Mouse (Mus musculus) activated CD4-positive, CD25-positive, alpha-beta regulatory T cell, adult 4 months (primary cell): Measurements from ENCODE around the gene Ubr1. TPM values are rescaled to one million over a fixed set of nuclear protein-coding genes. Genes with fewer than 3 reads are reported as not detected.
"Not testable (repeated sequence)": the region's sequence is repeated elsewhere in the genome, so short reads cannot be mapped to it uniquely, and the experiment has no call there.

Source experiments
- ATAC-seq: one replicate; pipeline ENCODE4 v1.8.0; 2017
- polyA plus RNA-seq, 2 experiments: library from polyadenylated mRNA; unstranded; fragments of 100-300 nt; shearing (Covaris generic); gene quantifications; one replicate each; pipeline ENCODE4 v1.2.1; 2017

Gene Ubr1
- polyA plus RNA-seq, result 10 to 100 TPM; 32.0 to 46.4 TPM

DNA sequence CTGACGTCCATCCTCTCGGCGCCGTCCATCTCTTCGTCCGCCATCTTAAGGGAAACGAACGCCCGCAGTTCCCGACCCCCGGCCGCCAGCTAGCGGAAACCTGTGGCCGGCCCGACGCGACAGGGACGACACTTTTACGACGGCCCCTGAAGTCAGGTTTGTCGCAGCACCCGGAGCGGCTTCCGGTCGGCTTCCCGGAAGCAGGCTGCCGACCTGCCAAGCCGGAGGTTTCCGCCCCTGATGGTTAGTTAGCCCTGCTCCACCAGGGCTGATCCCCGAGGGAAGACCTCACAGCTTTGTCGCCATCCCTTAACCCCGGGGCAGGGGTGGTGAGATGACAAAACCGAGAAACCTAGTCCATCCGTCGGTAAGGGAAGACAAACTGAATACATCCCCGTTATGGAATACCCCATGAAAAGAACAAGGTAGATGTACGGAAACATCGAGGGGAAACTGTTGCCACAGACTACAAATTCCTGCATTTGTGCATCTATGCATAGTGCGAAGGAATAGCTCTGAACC, at the start of gene Ubr1:
TSS of gene Ubr1 (minus strand) at position 157 of the 522 bp plus-strand sequence.
- peak; percentile 95 for ATAC-seq

DNA sequence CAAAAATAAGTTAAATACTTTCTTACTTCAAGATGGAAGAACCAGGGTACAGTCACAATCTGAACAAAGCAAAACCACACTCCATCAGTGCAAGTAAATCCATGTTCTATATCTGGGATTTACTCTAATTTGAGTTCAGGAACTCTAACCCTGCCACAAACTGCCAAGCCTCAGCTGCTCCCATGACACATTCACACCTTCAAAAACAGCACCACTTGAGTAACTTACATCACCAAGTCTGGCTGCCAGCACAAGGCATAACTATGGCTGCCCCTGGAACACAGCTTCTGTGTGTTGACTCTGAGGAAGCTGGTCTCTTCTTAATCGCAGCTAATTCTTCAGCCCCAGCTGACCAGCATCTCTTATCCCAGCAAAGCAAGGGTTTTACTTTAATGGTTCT, 46.6 kb upstream of the Ubr1 start:
- no peak for ATAC-seq

DNA sequence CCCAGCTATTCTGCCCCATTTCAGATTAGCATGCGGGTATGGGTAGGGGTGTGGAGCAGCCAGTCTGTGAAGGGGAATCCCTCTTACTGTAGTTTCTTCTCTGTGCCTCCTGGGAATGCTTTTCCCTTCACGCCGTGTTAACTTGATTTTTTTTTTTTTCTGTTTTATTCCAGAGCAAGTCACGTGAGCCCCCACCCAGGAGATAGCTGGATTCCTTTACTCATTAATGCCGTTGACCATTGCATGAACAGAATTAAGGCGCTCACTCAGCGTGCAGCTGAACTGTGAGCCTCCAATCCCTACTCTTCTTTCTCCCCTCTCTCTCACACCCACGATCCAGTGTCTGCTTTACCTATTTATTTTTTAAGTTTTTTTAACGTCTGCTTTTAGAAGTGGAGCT, 45.7 kb upstream of the Ubr1 start:
- ATAC-seq, result no peak

DNA sequence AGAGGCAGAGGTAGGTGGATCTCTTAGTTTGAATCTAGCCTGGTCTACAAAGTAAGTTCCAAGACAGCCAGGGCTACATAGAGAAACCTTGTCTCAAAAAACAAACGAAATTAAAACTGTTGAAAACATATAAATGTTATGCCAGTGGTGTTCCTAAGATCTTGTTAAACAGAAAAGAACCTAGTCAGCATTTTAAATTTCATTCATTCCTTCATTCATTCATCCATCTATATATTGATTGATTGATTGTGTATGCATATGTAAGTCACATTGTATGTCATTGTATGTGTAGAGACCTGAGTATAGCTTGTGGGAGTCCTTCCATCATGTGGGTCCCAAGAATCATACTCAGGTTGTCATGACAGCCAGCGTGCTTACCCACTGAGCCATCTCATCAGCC, 45.0 kb upstream of the Ubr1 start:
- ATAC-seq, result no peak

DNA sequence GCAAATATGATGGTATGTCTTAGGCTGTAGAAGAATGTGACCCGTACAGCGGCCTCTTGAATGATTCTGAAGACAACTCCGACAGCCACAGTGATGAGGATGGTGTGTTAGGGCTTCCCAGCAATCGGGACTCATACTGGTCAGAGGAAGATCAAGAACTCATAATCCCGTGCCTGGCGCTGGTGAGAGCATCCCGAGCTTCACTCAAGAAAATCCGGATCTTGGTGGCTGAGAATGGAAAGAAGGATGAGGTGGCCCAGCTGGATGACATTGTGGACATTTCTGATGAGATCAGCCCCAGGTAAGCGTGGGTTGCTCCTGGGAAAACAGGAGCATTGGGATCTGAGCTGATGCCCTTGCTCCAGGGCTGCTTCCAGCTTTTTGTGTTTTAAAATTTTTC, 42.2 kb upstream of the Ubr1 start:
- no peak for ATAC-seq

DNA sequence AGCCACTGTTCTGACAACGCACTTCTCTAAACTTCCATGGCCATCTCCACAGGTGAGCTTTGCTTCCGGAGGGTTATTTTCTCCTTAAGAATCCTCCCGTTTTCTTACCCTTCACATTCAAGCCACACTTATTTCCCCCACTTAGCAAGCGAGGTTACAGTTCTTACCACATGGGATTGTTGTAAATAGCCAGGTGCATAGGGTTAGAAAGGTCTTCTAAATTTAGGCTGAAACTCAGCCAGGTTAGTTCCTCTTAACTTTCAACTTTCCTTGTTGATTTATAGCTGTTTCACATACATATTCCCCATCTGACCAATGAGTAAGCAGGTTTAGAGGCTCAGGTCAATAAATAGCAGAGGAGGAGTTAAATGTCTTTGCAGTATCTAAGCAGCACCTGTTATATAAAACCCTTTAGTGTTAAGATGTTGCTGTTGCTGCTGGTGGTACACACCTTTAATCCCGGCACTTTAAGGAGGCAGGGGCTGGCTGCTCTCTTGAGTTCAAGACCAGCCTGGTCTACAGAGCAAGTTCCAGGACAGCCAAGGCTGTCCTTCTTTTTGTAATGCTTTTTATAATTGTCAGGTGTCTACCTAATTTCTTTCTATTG, 38.7 kb upstream of the Ubr1 start:
- no peak for ATAC-seq

DNA sequence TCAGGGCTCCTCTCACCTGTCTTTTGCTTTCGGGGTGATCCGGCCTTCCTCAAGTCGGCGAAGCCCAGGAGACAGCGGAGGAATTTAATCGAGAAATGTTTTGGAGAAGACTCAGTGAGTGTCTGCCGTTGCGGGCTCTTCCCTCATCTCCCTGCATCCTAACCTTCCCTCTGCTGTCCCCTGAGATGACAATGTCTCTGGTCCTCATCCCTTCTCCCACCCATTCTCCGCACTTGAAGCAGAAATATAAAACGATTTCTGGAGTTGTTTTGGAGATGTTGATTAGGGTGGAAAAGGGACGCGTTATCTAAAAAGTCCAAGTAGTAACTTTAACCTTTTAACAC, 38.1 kb upstream of the Ubr1 start:
- peak; percentile 29 for ATAC-seq

DNA sequence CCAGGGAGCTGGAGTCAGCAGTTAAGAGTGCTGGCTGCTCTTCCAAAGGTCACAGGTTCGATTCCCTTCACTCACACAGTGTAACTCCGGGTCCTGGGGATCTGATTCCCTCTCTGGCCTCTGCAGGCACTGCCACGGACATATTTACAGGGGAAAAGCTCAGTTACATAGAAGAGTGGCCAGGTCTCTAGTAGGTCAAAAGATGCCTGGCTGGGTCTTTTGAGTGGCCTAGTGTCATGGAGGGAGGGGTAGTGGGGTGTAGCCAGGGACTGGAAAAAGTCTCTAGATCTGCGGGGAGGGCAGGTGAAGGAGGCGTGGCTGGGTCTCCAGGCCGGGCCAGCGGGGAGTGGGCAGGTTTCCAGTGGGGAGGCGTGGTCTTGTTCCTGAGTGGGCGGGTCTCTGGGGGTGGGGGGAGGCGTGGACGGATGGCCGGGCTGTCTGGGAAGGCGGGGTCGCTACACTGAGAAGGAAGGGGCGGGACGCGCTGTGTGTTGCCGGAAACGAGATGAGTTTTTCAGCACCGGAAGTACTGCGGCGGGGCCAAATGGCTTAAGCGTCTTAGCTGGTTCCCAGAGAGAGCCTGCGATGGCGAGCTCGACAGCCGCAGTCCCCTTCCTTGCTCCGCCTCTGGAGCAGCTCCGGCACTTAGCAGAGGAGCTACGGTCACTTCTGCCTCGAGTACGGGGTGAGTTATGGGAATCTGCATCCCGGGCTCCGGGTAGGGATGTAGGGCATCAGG, 37.6 kb upstream of the Ubr1 start, which contains the start of gene Ccndbp1:
TSS of gene Ccndbp1 (plus strand) at position 479 of the 739 bp plus-strand sequence.
- ATAC-seq, result peak; percentile 98

DNA sequence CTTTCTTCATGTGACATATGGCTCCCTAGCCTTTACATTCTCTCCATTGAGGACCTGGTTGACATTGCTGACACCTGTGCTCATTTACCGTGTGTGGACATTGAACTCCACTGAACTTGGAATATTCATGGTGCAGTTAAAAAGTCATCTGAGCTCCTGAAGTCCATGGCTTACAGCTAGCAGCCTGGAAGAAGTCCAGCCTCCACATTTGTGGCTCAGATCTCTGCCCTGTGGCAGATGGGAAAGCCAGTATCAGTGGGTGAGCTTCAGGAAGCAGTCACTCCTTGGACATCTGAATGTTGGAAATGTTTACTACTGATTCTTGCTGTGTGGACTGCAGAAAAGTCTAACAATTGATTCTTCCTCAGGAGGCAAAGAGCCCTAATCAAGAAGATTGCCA, 36.5 kb upstream of the Ubr1 start:
- no peak for ATAC-seq

DNA sequence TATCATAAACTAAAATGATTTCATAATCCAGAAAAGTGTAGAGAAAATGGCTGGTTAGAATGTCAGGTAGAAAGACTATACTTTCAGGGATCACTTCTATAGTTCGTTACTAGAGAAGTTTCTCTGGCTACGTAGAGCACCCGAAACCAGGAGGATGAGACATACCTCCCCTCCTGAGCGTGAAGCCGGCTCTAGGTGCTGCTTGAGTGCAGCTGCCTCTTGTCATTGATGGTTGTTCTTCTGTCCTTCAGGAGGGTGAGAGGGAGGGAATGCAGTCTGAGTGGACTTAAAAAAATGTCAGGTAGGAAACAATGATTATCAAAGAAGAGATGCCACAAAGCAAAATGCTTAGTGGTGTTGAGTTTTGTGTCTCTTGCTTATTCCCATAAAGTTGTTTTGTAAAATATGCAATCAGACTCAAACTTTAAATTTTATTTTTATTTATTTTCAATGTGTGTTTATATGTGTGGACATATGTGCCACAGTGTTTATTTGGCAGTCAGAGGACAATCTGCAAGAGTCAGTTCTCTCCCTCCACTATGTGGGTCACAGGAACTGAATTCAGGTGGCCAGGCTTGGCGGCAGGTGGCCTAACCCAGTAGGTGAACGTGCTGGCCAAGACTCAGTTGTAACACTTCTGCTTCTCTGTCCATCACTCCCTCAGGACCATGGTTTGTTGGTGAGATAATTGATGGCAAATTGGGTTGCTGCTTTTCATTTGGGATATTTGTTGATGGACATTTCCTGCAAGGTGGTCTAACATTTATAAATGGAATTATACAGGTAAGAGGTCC, 33.7 kb upstream of the Ubr1 start:
- no peak for ATAC-seq

DNA sequence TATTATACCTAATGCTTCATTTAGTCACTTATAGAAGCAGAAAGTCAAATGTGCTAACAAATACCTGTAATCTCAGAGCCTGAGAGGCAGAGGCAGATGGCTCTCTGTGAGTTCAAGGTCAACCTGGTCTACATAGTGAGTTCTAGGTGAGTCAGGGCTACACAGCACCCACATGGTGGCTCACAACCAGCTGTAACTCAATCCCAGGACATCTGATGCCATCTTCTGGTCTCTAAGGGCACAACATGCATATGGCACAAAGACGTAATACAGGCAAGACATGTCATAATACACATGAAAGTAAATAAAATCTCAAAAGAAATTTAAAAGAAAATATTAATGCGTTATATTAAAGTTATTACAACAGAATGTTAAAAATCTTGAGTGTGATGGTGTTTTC, 33.1 kb upstream of the Ubr1 start:
- no peak for ATAC-seq

DNA sequence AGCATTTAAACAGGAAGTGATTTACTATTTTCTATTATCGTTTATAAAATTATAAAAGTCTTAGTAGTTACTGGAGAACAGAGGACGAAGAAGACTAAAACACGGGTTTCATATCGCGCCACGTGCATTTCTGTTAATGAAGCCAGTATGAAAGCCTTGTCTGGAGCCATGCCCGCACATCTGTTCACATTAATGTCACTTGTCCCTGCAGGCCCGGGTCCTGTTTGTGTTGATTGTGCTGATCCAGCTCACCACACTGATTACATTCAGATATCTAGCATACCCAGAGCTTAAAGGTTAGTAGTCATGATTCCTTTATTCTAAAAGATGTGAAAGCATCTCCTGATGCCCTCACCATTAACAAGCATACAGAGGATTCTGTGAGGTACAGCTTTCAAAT, 28.3 kb upstream of the Ubr1 start:
- no peak for ATAC-seq

DNA sequence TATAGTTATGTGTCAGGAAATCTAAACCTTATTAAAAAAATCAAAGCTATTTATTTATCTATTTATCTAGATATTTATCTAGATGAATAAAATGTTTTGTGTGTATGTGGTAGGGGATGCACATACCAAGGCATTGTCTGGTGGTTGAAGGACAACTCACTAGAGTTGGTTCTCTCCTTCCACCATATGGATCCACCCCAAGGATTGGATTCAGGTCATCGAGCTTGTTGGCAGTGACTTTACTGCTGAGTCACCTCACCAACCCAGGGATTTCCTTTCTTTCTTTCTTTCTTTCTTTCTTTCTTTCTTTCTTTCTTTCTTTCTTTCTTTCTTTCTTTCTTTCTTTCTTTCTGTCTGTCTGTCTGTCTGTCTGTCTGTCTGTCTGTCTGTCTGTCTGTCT, 26.1 kb upstream of the Ubr1 start:
- ATAC-seq, result not testable (repeated sequence)

DNA sequence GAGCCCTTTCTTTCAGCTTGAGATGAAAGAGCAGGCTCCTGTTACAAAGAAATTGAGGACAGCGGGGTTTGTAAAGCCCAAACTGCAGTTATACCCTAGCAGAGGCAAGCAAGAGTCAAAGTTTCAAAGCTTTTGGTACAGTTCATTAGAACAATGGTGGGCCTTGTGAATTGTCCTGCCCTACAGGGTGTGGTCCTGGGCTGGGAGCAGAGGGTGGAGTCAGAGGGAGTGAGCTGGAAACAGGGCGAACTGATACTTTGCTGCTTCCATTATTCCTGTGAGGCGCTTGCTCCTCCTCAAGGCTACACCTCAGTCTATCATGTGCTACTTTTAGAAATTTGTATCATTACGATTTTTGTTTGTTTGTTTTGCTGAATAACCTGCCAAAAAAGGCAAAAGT, 20.7 kb upstream of the Ubr1 start:
- ATAC-seq, result no peak

DNA sequence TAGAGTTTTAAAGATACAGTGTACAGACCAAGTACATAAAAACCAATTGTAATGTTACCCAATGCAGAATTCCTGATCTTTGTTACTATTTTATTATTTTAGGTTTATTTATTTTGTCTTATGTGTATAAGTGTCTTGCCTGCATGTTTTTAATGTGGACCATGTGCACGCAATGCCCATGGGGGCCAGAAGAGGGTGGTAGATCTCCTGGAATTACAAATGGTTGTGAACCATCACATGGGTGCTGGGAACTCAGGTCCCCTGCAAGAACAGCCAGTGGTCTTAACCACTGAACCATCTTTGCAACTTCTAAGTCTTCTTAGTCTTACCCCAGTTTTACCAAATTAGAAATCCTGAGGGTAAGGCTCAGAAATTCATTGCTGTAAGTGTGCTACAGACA, 14.7 kb upstream of the Ubr1 start:
- ATAC-seq, result no peak

DNA sequence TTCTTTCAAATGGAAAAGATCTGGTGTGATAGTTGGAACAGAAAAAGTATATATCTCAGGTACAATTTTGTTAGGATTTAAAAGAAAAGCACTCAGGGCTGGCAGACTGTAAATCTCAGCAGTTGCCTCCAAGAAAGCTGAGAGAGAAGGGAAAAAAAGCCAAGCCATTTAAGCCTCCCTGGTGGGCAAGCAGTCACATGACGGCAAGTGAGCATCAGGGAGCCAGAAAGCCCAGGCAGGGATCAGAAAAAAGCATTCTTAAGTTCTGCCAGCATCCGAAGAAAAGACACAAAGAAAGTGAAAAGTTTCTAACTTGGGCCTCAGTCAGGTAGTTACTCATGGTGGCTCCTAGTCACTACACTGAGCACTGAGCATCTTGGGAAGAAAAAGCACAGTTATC, 13.1 kb upstream of the Ubr1 start:
- ATAC-seq, result no peak

DNA sequence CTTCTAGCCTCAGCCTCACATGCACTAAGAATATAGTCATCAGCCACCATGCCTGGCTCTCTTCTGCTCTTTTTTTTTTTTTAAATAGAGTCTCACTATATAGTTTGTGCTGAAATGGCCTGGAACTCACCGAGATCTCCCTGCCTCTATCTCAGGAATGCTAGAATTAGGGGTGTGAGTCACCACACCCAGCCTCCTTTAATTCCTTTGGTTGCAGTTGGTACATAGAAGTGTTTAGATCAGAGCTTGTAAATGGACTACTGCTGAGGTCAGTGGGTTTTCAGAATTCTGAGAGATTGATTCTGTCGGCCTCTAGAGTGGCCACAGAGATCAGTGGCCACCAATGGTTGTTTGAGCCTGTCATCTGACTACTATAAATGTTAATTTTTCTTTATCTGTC, 10.3 kb upstream of the Ubr1 start:
- ATAC-seq, result no peak

DNA sequence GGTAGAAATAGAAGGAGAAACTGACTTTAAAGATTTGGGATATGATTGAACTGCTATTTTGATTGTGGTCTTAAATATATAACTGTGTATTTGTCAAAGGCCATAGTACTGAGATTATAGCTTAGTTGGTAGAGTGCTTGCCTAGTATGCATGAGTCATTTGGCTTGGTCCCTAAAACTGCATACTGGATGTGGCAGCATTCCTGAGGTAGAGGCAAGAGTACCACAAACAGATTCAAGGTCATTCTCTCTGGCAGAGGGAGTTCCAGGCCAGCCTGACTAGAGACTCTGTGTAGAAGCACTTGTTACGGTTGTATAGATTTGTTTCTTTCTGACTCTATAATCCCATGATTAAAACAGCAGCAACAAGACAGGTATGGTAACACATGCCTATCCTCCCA, 9.3 kb upstream of the Ubr1 start:
- no peak for ATAC-seq

DNA sequence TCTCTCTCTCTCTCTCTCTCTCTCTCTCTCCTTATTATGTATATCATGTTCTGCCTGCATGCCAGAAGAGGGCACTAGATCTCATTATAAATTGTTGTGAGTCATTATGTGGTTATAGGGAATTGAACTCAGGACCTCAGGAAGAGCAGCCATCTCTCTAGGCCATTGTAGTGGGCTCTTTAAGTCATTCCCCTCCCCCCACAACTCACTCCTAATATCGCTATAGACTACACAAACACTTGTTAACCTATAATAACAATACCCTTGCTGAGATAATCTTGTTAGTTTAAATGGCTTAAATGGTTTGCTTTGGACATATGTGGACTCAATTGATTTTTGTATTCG, 8.2 kb upstream of the Ubr1 start:
- no peak for ATAC-seq

DNA sequence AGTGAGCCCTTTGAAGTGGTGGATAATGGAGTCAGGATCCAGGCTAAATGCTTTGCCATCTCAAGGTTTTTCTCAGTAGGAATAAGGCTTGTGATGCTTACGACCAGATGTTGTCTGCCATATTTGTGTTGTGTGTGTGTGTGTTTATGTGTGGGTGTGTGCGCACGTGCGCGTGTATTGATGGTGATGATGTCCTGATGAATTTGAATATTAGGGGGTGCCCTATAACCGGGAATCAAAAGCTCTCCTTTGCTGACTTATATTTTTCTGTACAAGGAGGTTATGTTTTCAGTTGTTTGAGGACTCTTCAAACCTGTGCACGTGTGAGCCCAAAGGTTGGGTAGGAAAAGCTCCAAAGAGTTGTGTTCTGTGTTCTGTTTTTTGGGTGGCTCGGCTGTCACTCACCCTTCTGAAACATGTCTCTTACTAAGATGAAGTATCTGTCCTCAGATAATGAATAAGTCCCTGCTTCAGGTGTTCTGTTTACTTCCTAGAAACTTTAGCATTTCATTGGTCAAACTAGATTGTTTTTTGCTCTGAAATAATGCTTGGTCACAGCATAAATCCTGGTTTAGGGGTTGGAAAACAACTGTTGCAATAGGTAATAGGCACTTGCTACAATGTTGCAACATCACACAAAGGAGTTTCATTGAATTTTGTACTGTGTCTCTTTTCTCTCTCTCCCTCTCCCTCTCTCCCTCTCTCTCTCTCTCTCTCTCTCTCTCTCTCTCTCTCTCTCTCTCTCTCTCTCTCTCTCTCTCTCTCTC, 7.6 kb upstream of the Ubr1 start:
- ATAC-seq, result no peak

DNA sequence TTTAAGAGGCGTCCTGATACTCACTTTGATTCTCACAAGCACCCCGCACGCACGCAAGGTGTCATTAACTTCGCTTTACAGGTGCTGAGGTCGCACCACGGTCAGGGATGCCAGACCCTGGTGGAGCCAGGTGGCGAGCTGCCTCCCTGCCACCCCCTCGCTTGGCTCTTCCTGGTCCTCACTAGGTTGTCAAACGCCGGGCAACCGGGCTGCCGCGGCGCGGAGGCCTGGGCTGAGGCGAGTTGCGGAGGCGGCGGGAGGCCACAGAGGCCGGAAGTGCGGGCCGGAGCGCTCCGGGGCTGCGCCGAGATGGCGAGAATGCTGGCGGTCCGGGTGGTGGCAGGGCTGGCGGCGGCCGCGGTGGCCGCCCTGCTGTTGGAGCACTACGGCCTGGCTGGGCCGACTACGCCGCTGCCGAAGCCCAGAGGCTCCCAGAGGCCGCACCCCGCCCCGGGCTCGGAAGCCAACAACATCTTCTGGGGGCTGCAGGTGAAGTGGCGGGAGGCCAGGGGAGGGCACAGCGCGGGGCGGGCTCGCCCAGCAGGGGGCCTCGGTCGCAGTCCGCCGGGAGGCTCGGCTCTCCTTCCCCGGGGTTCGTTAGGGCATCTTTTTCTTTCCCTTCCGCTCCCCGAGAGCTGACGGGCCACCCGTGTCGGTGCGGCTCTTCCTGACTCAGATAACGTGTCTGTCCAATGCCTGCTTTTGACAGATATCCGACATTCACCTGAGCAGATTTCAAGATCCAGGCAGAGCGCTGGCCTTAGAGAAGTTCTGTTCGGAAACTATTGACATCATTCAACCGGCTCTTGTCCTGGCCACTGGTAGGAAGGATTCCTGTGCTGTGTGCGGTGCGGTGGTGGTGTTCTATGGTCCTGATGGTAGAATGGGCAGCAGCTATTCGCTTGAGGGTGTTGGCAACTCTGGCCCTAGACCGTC, 6.7 kb upstream of the Ubr1 start, which contains the start of gene Tmem62:
TSS of gene Tmem62 (plus strand) at position 28 of the 936 bp plus-strand sequence.
- ATAC-seq, result peak; percentile 59

DNA sequence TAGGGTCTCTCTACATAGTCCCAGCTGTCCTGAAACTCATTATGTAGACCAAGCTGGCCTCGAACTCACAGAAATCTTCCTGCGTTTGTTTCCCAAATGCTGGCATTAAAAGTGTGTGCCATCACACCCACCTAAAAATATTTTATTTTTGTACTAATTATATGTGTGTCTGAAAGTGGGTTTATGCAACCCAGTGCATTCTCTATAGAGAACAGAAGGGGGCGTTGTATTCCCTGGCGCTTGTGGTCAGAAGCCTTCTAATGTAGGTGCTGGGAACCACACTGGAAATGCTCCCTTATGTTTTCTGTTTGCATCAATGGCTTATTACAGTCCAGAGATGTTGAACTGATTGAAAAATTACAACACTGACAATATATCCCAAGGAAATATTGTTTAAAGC, 5.8 kb upstream of the Ubr1 start:
- no peak for ATAC-seq
